18 mouse cellular contexts compared by ENCODE assay signal in the genomic region with DNA sequence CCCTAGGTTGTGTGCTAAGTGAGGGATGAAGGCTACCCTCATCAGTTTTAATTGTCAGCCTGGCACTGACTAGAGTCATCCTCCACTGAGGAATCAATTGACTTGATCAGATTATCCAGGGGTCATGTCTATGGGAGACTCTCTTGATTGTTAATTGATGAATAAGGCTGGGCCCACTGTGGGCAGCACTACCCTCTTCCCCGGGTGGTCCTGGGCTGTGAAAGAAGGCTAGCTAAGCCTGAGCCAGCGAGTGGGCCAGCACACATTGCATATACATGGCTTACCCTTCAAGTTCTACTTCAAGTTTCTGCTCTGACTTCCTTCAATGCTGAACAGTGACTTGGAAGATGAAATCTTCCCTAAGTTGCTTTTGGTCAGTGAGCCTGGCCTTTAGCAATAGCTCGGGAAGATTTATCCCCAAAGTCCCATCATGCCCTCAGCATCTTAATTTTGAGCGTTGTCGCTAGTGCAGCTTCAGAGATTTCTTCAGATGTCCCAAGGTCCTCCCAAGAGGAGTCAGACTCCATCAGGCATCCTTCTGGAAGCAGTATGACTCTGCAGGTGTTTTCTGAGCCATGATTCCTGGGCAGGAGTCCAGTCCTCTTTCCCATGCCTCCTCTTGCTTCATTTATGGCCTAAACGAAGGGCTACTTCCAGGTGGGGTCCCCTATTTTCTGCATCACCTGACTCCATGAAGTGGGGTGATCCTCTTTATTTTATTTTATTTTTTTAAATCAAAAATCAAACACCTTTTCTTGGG. TPM values are rescaled to one million over a fixed set of nuclear protein-coding genes. Genes with fewer than 3 reads are reported as not detected.
DNase-seq lines count a peak whose midpoint lies in the region; ATAC-seq and TF ChIP-seq lines count a peak whose summit lies in the region.
"Had no signal": no experiment of that assay in that cellular context is flagged by ENCODE, and none has a peak within 500 bp of the region (broad histone marks: within the 10 kb centered on the region; RNA-seq: fewer than 3 reads in every experiment).

No protein-coding gene starts in this region.

- WGBS in heart, embryonic 14.5 days, result 89% methylated on average over 6 of the region's 6 CpGs
- WGBS in lung, embryonic 14.5 days, result 83% methylated on average over 6 of the region's 6 CpGs

- no peaks in the 10 kb centered on the region for H3K36me3 ChIP-seq in heart, embryonic 14.5 days (ENCODE audit: control insufficient read depth, insufficient read depth, low read length)
- no peaks in the 10 kb centered on the region for H3K36me3 ChIP-seq in lung, embryonic 14.5 days (ENCODE audit: insufficient read depth)
- H3K36me3 ChIP-seq: embryonic facial prominence, embryonic 12.5 days; heart, embryonic 13.5 days; hindbrain, embryonic 15.5 days; intestine, embryonic 15.5 days; liver, embryonic 13.5 days; neural tube, embryonic 13.5 days had no signal

- H3K4me1 ChIP-seq in heart, embryonic 14.5 days (ENCODE audit: control insufficient read depth in 2 of 2, insufficient read depth in 2 of 2, low read length in 2 of 2), result peaks cover 0 to 5% of the 10 kb centered on the region in 2 experiments; a peak in 2 of 4 replicates
- no peaks in the 10 kb centered on the region for H3K4me1 ChIP-seq in lung, embryonic 14.5 days (ENCODE audit: insufficient read depth)
- H3K4me1 ChIP-seq: embryonic facial prominence, embryonic 12.5 days; hindbrain, embryonic 15.5 days; intestine, embryonic 15.5 days; liver, embryonic 13.5 days; neural tube, embryonic 13.5 days had no signal

- H3K4me3 ChIP-seq in heart, embryonic 14.5 days (ENCODE audit: control insufficient read depth in 1 of 2, insufficient read depth in 1 of 2, low read depth in 1 of 2, low read length in 2 of 2), result no peak overlapping the region
- H3K4me3 ChIP-seq in lung, embryonic 14.5 days (ENCODE audit: low read depth, low read length), result no peak overlapping the region
- H3K4me3 ChIP-seq: embryonic facial prominence, embryonic 12.5 days; heart, embryonic 13.5 days; hindbrain, embryonic 15.5 days; intestine, embryonic 15.5 days; liver, embryonic 13.5 days; neural tube, embryonic 13.5 days had no signal

- peak overlapping the region; percentile 47 to 49; a peak in 1 of 4 replicates for H3K27ac ChIP-seq in heart, embryonic 14.5 days (replicated peaks in 1 of 2; ENCODE audit: control insufficient read depth in 1 of 2, insufficient read depth in 1 of 2, low read depth in 2 of 2, low read length in 2 of 2)
- no peak overlapping the region for H3K27ac ChIP-seq in lung, embryonic 14.5 days (ENCODE audit: low read depth)
- H3K27ac ChIP-seq: embryonic facial prominence, embryonic 12.5 days; hindbrain, embryonic 15.5 days; intestine, embryonic 15.5 days; liver, embryonic 13.5 days; neural tube, embryonic 13.5 days had no signal

- no peaks in the 10 kb centered on the region for H3K9me3 ChIP-seq in heart, embryonic 14.5 days (ENCODE audit: control insufficient read depth, low read length)
- H3K9me3 ChIP-seq in lung, embryonic 14.5 days (ENCODE audit: low read depth, low read length), result no peaks in the 10 kb centered on the region
- H3K9me3 ChIP-seq: embryonic facial prominence, embryonic 12.5 days; heart, embryonic 13.5 days; hindbrain, embryonic 15.5 days; intestine, embryonic 15.5 days; liver, embryonic 13.5 days; neural tube, embryonic 13.5 days had no signal

- no peak for DNase-seq in heart, postnatal 36 days
- no peak for DNase-seq in lung, embryonic 14.5 days
- no peak for DNase-seq in lung, postnatal 25 days (ENCODE audit: low spot score)
- DNase-seq in cerebellum, adult 8-10 months, result peak; percentile 37
- peak; percentile 36 to 54 for DNase-seq in cerebellum, postnatal 25 days
- no peak for DNase-seq in embryo, embryonic 11 days
- DNase-seq in B cell, adult 2 months, result no peak
- DNase-seq: liver, embryonic 13.5 days; thymus, postnatal 4 days had no signal

- no peak for ATAC-seq in heart, embryonic 14.5 days (ENCODE audit: insufficient number of reproducible peaks, insufficient read depth, low FRiP score, low read depth)
- ATAC-seq in lung, embryonic 14.5 days (ENCODE audit: insufficient read depth), result 0 out of 2 replicates have a peak, but pooled peaks have one; percentile 8
- ATAC-seq: CD4-positive, CD25-positive, alpha-beta regulatory T cell, adult 4 months; forebrain, embryonic 14.5 days had no signal

- H3K27me3 ChIP-seq in heart, embryonic 14.5 days (ENCODE audit: control insufficient read depth, insufficient read depth, low read length), result no peaks in the 10 kb centered on the region
- no peaks in the 10 kb centered on the region for H3K27me3 ChIP-seq in lung, embryonic 14.5 days (ENCODE audit: insufficient read depth, low read length)
- H3K27me3 ChIP-seq: embryonic facial prominence, embryonic 12.5 days; heart, embryonic 13.5 days; hindbrain, embryonic 15.5 days; intestine, embryonic 15.5 days; liver, embryonic 13.5 days; neural tube, embryonic 13.5 days had no signal

- intact Hi-C loops in heart, postnatal 36 days (cut with DNase I), result loop anchor here (5.0 kb wide), 1 partner anchor 101 kb away; the partner anchor contains the start of gene Adam17

- no peak overlapping the region for H3K4me2 ChIP-seq in heart, embryonic 14.5 days (ENCODE audit: low read length)
- no peak overlapping the region for H3K4me2 ChIP-seq in lung, embryonic 14.5 days
- H3K4me2 ChIP-seq: embryonic facial prominence, embryonic 12.5 days; heart, embryonic 13.5 days; hindbrain, embryonic 15.5 days; intestine, embryonic 15.5 days; liver, embryonic 13.5 days; midbrain, embryonic 11.5 days; neural tube, embryonic 13.5 days had no signal

- H3K9ac ChIP-seq in heart, embryonic 14.5 days (ENCODE audit: low read length), result no peak overlapping the region
- H3K9ac ChIP-seq in lung, embryonic 14.5 days, result no peak overlapping the region
- H3K9ac ChIP-seq: embryonic facial prominence, embryonic 12.5 days; heart, embryonic 13.5 days; hindbrain, embryonic 15.5 days; intestine, embryonic 15.5 days; liver, embryonic 13.5 days; neural tube, embryonic 13.5 days had no signal

- TF ChIP-seq CTCF in lung, embryonic 14.5 days (IDR thresholded peaks at IDR 0.05; ENCODE audit: low read depth), result no peak

RNA-seq across cellular contexts. Expression of gene Ywhaq, which starts 55.7 kb away (rescaled TPM):
- 417 and 427 TPM in 2 replicates for polyA plus RNA-seq in heart, embryonic 14.5 days (2014; fragmentation: Nextera tagmentation; extraction: Ambion mirVana)
- total RNA-seq in heart, postnatal 36 days (2021), result 10 to 100 TPM; 62.2 to 68.0 TPM
- polyA plus RNA-seq in lung, embryonic 14.5 days (2014; fragmentation: Nextera tagmentation; extraction: Ambion mirVana), result 805 and 834 TPM in 2 replicates

Comparison
In these comparisons a context has a peak if more than half of its experiments do, and no peak if none do; other contexts are left out.
1. DNase-seq: peak in cerebellum, adult 8-10 months (single experiment) and cerebellum, postnatal 25 days (2 of 2); none in heart, postnatal 36 days (0 of 2), lung, embryonic 14.5 days (single experiment), lung, postnatal 25 days (single experiment), embryo, embryonic 11 days (single experiment) and B cell, adult 2 months (0 of 2).